Mouse (Mus musculus) bone marrow, adult 2 months (tissue): Measurements from ENCODE around the gene Kcnk4. TPM values are rescaled to one million over a fixed set of nuclear protein-coding genes. Genes with fewer than 3 reads are reported as not detected.

ENCODE experiments used
- H3K27ac ChIP-seq: fragments of 200-500 bp; 2 replicates; pipeline ENCODE4 v1.5.1; 2012; ENCODE audit warnings: low read depth, mild to moderate bottlenecking, control low read depth, inconsistent platforms, low read length; ENCODE audit not compliant: control insufficient read depth, poor library complexity, insufficient read depth
- H3K4me1 ChIP-seq: fragments of 200-500 bp; 2 replicates; pipeline ENCODE4 v1.6.1; 2011; ENCODE audit warnings: low read length; ENCODE audit not compliant: control insufficient read depth, insufficient read depth
- H3K4me3 ChIP-seq: fragments of 200-500 bp; replicated peaks from 2 replicates; pipeline ENCODE3; 2011; ENCODE audit warnings: mild to moderate bottlenecking, low read depth, low read length, control low read depth; ENCODE audit not compliant: control insufficient read depth
- CTCF ChIP-seq: fragments of 200-500 bp; IDR thresholded peaks from 2 replicates; pipeline ENCODE4 v1.5.1; 2011; ENCODE audit warnings: low read length, control low read depth; ENCODE audit not compliant: control insufficient read depth, insufficient read depth
- POLR2A ChIP-seq: fragments of 200-500 bp; IDR thresholded peaks from 2 replicates; pipeline ENCODE4 v1.6.1; 2011; ENCODE audit warnings: low read depth, mild to moderate bottlenecking, control low read depth, low read length, borderline replicate concordance; ENCODE audit not compliant: control insufficient read depth
- WGBS: fragments of 180-500 bp; shearing (Covaris S2); methylation state at CpG from one replicate; pipeline ENCODE4 v1.1.7; 2018; 5-methylcytosine and 5-hydroxymethylcytosine counted together
- polyA plus RNA-seq: library from polyadenylated mRNA; stranded (reverse); fragments of >200 nt; gene quantifications from 2 replicates; pipeline ENCODE4 v1.2.4, GENCODE M21; 2011; ENCODE audit warnings: low replicate concordance; ENCODE audit not compliant: missing spikeins, insufficient read depth, insufficient read length

The Kcnk4 gene
- polyA plus RNA-seq, 1 experiment, result not detected

DNA sequence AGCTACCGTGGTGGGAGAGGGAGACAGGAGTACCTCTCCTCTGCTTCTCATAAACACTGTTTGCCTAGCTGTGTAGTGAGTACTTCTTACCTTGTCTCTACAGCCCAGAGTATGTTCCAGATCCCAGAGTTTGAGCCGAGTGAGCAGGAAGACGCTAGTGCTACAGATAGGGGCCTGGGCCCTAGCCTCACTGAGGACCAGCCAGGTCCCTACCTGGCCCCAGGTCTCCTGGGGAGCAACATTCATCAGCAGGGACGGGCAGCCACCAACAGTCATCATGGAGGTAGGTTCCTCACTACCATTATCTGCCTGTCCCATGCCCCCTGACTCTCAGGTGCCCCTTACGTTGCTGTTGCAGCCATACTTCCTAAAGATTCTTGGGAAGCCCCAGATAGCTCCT, 8.4 kb upstream of the Kcnk4 start:
- peaks cover 1% of the 10 kb centered on the region; the same call in 1 of the 2 replicates for H3K4me1 ChIP-seq
- H3K27ac ChIP-seq, result no peak overlapping the region; the same call in 1 of the 2 replicates
- no peak for TF ChIP-seq POLR2A
- TF ChIP-seq CTCF, result no peak
- peak overlapping the region; percentile 100 for H3K4me3 ChIP-seq
- WGBS, result 28% methylated on average over 5 of the region's 5 CpGs

DNA sequence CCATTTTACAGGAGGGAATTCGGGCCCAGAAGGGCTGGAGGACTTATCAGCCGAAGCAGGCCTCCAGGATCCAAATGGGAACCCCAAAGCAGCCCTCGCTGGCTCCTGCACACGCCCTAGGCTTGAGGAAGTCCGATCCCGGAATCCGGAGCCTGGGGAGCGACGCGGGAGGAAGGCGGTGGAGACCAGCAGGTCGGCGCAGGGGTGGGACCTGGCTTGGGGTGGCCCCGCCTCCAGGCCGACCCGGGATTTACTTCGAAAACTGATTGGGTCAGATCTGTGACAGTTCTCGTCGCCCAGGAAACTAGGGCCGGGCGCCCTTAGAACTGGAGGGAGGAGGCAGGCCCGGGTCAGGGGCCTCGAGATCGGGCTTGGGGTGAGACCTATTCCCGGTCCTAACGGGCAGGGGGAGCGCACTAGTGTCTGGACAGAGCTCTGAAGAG, 8.0 kb upstream of the Kcnk4 start, which contains the start of gene Gpr137:
TSS of gene Gpr137 (minus strand) at position 232 of the 443 bp plus-strand sequence.
- Histone ChIP-seq H3K4me1 (peaks cover 1% of the 10 kb centered on the region; the same call in 1 of the 2 replicates), H3K4me3 (peak within 1 kb of the TSS; percentile 100), H3K27ac (peak within 1 kb of the TSS; percentile 90)
- under 1% methylated on average over 27 of the region's 27 CpGs for WGBS
- TF ChIP-seq CTCF, result no peak
- peak; percentile 85; the same call in 1 of the 2 replicates for TF ChIP-seq POLR2A

DNA sequence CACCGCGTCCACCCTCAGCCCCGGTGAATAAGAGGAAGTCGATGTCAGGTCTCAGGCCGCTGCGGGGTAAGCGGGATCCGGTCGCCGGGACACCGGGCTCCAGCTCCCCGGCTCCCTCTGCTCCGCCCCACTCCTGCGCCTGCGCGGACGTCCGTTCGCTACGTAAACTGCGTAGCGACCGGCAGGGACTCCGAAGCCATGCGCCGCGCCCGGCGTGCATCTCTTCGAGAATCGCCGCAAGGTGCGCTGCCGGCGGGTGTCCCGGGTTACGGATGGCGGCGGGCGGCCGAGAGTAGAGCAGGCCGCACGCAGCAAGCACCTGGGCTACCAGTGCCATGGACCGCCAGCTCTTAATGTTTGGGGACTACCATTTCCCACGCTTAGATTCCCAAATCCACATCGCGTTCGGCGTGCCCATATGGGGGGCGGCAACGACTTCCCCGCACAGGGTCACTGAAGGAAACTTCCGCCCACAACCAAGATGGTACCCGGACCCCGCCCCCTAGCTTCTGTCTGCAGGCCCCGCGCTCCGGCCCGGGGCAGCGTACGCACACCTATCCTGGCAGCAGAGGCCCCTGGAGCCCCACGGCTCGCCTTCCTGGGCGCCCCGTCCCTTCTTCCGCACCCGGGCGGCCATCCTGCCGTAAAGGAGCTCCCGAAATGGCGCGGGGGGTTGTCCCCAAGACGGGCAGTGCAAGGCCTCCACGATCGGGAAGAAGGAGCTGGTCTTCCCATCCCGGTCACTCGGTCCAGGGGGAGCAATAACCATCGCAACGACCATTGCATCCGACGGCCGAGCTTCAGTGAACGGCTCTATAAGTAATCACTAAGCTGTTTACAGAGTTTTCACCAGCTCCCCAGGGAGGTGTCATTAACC, 7.3 kb upstream of the Kcnk4 start, which contains the start of gene Bad:
TSS of gene Bad (plus strand) at position 490 of the 877 bp plus-strand sequence.
- H3K27ac ChIP-seq, result peak within 1 kb of the TSS; percentile 90
- under 1% methylated on average over 83 of the region's 83 CpGs for whole genome bisulfite sequencing
- peaks cover 1% of the 10 kb centered on the region; the same call in 1 of the 2 replicates for H3K4me1 ChIP-seq
- TF ChIP-seq CTCF (no peak), POLR2A (peak; percentile 35; the same call in 1 of the 2 replicates)
- H3K4me3 ChIP-seq, result peak within 1 kb of the TSS; percentile 100

DNA sequence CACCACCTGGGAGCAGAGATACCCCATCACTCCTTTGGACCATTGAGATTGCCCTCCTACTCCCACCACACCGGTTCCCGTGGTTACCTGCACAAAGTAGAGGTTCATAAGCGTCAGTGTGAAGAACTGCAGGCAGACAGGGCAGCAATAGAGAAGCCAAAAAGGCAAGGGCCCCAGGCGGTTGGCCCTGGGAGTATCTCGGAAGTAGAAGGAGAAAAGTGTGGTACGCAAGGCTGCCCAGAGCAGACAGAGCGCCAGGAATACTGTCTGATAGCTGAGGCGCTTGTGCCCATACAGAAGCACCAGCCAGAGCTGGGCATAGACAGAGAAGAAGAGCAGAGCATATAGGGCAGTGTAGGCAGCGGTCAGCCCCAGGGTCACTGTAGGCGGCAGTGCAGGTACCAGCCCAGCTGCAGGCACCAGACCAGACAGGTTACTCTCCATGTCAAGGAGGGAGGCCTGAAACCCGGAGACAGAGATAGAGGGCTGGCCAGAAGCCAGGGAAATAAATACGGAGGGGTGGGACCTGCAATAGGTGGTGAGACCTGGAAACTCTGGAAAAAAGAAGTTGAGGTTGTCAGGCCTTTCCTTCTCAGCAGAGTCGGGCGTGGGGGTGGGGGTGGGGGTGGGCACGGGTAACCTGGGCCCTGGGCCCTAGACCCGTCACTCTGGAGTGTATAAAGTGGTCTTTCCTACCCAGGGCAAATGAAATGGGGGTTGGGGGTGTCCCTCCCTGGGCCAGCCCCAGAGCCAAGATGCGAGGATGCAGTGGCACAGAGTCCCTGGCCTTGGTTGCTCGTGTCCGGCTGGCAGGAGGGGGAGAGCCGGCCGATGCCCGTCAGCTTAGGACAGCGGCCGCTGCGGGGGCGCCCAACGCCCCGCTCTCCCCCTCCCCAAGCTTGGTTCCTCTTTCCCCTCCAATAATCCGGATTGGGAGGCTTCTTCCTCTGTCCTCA, 6.4 kb upstream of the Kcnk4 start:
- Histone ChIP-seq H3K27ac (peak overlapping the region; percentile 90), H3K4me1 (peaks cover 1% of the 10 kb centered on the region; the same call in 1 of the 2 replicates), H3K4me3 (peak overlapping the region; percentile 100)
- no peak for TF ChIP-seq POLR2A
- TF ChIP-seq CTCF, result no peak
- WGBS, result 27% methylated on average over 29 of the region's 29 CpGs

DNA sequence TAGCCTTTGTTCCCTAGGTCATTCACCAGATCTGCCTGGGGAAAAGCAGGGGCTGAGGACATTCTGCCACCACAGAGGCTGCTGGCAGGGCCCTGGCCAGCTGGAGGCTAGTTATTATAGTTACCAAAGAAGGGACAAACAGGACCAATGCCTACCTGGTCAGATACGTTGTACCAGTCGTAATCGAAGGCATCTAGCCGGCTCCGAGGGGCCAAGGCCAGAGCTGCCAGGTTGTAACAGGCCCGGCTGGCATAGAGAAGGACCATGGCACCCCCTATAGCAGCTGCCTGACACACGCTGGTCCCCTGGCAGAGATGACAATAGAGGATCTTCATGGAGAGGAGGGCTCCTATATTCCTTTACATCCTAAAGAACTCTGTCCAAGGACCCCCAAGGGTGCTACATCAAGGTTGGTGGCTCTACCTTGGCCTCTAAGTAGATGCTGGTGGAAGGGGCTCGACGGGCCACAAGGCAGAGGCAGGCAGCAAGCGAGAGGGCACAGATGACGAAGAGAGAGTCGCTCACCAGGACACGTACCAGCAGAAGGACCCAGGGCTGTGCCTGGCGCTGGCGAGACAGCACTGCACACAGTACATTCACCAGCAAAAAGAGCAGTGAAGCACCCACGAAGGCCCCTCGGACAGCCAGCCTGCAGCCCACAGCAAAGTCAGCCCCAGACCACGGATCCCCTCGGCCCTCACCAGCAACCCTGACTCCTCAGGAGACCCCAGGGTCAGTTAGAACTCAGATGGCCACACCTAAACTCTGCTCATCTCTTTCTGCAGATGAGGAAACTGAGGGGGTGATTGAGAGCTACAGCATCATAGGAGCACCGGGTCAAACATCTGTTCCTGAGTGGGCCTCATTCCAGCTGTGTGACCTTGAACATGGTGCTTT, 5.0 kb upstream of the Kcnk4 start:
- TF ChIP-seq POLR2A, result no peak
- TF ChIP-seq CTCF, result no peak
- no peak overlapping the region for H3K4me3 ChIP-seq
- peaks cover 1% of the 10 kb centered on the region; the same call in 1 of the 2 replicates for H3K4me1 ChIP-seq
- WGBS, result 89% methylated on average over 20 of the region's 20 CpGs
- no peak overlapping the region for H3K27ac ChIP-seq

DNA sequence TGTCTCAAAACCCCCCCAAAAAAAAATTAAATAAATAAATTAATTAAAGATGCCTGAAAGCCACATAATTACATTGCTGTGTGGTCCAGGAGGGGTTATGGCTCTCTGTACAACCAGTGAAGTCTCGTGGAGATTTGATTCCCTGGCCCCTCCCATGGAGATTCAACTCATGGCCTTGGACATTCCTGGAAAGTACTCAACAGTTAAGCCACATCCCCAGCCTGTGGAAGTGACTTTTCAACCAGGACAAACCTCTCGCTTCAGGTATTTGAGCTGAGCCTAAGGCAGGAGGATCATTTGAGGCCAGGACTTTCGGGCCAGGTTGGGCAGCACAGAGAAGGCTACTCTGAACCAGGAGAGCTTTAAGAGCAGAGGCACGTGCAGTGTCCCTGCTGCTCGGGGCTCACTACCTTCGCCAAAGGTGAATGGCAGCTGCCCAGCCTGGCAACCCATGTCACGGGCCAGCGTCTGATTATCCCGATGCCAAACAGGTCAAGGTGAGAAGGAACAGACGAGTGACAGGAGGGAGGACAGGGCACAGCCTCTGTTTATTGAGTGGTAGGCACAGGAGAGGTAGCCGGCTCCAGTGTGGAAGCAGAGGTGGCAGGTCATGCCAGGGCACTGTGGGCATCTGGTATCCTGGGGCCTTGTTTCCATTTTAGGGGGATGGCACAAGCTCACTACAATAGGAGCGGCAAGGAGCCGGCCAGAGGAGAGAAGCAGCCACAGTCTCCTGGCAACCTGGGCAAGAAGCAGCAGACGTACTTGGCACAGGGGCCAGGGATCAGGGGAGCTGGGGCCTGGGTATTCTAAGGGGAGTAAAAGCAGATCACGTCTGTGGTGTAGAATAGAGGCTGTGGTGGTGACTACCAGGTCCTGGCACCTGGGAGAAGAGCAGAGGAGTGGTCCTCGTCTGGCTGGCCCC, 3.5 kb upstream of the Kcnk4 start:
- 87% methylated on average over 16 of the region's 16 CpGs for WGBS
- no peak overlapping the region for H3K4me3 ChIP-seq
- no peak overlapping the region for H3K27ac ChIP-seq
- no peak for TF ChIP-seq POLR2A
- TF ChIP-seq CTCF, result no peak
- H3K4me1 ChIP-seq, result peaks cover 2% of the 10 kb centered on the region
